Mouse (Mus musculus): ENCODE measurements around the gene Pcdh17. TPM values are rescaled to one million over a fixed set of nuclear protein-coding genes. Genes with fewer than 3 reads are reported as not detected.

The Pcdh17 gene
- polyA plus RNA-seq, 1 experiment from 2014 or later = 32.3 TPM

DNA sequence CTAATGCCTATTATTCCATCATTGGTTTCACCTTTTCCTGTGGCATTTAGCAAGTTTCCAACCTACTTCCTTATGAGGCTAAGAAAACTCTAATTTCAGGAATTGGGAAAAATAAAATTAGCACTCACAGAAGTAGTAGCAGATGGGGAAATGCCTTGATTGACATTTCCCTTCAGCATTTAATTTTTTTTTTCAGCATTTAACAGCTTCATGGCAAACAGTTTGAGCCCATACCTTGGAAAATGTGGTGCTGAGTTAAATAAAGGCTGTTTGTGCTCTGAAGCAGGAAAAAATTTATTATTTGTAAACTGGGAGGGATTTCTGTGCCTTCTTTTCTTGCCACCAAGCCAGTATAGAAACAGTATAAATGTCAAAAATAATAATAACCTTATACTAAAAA, 91.9 kb downstream of the Pcdh17 start:
- Histone ChIP-seq H3K4me1 (ENCODE audit: control insufficient read depth, insufficient read depth, low read length) (no peaks in the 10 kb centered on the region; the same call in 1 of the 2 replicates), H3K27me3 (ENCODE audit: control insufficient read depth, insufficient read depth, low read length) (no peaks in the 10 kb centered on the region), H3K4me2 (ENCODE audit: low read length) (no peak overlapping the region), H3K9me3 (ENCODE audit: control insufficient read depth, low read length) (no peaks in the 10 kb centered on the region), H3K9ac (replicated peaks; ENCODE audit: low read length) (no peak overlapping the region), H3K27ac (replicated peaks; ENCODE audit: low read depth, low read length) (no peak overlapping the region), H3K4me3 (replicated peaks; ENCODE audit: low read depth, low read length) (no peak overlapping the region), H3K36me3 (ENCODE audit: control insufficient read depth, insufficient read depth, low read length) (0 out of 2 replicates have a peak, but pooled peaks cover 3% of the 10 kb centered on the region)
- DNase-seq = no peak
- no peak for ATAC-seq (ENCODE audit: low FRiP score, low TSS enrichment)

DNA sequence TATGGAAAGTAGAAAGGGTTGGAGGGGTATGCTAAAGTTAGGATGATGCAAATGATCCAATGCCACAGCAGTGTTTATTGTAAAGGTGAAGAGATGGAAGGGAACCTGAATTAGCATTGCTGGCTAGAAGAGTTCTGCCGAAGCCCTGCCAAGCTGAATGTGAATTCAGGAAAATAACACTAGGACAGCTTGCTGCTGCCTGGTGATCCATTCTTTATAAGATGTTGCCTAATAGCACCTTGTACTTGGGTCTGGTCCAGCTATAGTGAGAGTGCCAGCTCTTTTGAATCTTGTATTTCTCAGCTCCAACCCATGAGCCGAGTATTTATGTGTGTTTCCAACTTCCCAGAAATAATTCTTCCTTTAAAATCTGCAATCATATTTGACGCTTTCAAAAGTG, 98.5 kb downstream of the Pcdh17 start:
- Histone ChIP-seq H3K4me2 (ENCODE audit: low read length) (no peak overlapping the region), H3K4me1 (ENCODE audit: control insufficient read depth, insufficient read depth, low read length) (no peaks in the 10 kb centered on the region), H3K9me3 (ENCODE audit: control insufficient read depth, low read length) (no peaks in the 10 kb centered on the region), H3K9ac (replicated peaks; ENCODE audit: low read length) (no peak overlapping the region), H3K4me3 (replicated peaks; ENCODE audit: low read depth, low read length) (no peak overlapping the region), H3K27me3 (ENCODE audit: control insufficient read depth, insufficient read depth, low read length) (no peaks in the 10 kb centered on the region), H3K36me3 (ENCODE audit: control insufficient read depth, insufficient read depth, low read length) (0 out of 2 replicates have a peak, but pooled peaks cover 3% of the 10 kb centered on the region), H3K27ac (replicated peaks; ENCODE audit: low read depth, low read length) (no peak overlapping the region)
- ATAC-seq (ENCODE audit: low FRiP score, low TSS enrichment) = no peak
- WGBS = 91% methylated on average over 3 of the region's 3 CpGs
- DNase-seq = no peak

DNA sequence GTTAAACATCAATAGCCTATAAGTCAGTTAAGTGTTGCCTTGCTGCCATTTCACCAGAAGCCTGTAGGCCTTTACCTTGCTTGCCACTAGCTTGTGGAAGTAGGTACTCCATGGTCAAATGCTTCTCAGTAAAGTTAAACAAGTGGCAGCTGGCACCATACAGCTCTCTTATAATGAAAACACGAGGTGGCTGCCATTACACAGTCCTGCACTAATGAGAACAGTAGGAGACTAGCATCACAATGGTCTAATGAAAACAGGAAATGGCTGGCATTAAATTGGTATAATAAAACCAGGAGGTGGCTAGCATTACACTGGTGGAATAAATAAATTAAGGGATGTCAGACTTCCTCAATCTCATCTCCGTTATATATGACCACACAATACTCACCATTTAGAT, 102.6 kb downstream of the Pcdh17 start:
- no peaks in the 10 kb centered on the region for H3K4me1 ChIP-seq (ENCODE audit: control insufficient read depth, insufficient read depth, low read length)
- no peaks in the 10 kb centered on the region for H3K9me3 ChIP-seq (ENCODE audit: control insufficient read depth, low read length)
- no peaks in the 10 kb centered on the region for H3K36me3 ChIP-seq (ENCODE audit: control insufficient read depth, insufficient read depth, low read length)
- H3K27ac ChIP-seq (replicated peaks; ENCODE audit: low read depth, low read length) = no peak overlapping the region
- H3K4me2 ChIP-seq (ENCODE audit: low read length) = no peak overlapping the region
- DNase-seq (no peak), ATAC-seq (ENCODE audit: low FRiP score, low TSS enrichment) (no peak)
- H3K9ac ChIP-seq (replicated peaks; ENCODE audit: low read length) = no peak overlapping the region
- no peak overlapping the region for H3K4me3 ChIP-seq (replicated peaks; ENCODE audit: low read depth, low read length)
- H3K27me3 ChIP-seq (ENCODE audit: control insufficient read depth, insufficient read depth, low read length) = no peaks in the 10 kb centered on the region
- WGBS = 45% methylated on average over 2 of the region's 2 CpGs

DNA sequence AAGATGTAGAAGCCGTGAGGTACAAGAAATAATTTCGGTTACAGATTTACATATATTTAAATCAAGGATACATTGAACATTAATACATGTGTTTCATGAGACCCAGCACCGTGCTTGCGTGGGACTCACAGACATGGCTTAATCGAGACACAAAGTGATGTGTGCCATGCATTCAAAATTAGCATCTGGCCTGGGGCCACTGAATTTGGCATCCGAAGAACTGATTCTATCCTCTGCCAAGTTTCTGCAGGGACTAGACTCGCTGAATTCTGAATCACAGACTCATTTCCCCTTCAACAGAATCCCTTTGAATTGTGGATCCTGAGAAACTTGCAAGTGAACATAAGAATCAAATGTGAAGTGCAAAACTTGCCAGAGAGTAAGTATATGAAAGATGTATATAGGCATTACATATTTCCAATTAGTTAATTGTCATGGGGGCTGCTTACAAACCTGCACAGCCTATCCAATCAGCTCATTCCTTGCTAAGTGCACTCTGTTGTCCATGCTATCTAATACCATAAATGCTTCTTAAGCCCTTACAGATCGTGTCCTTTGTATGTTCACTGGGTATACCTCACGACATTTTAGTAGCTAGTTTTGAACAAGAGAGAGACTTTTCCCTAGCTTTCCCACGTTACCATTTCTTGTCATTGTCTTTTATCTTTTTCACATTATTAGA, 104.3 kb downstream of the Pcdh17 start:
- peak; percentile 81 for DNase-seq
- ATAC-seq (ENCODE audit: low FRiP score, low TSS enrichment) = peak; percentile 78
- Histone ChIP-seq H3K27me3 (ENCODE audit: control insufficient read depth, insufficient read depth, low read length) (no peaks in the 10 kb centered on the region), H3K9me3 (ENCODE audit: control insufficient read depth, low read length) (no peaks in the 10 kb centered on the region), H3K9ac (replicated peaks; ENCODE audit: low read length) (no peak overlapping the region), H3K4me2 (ENCODE audit: low read length) (no peak overlapping the region), H3K27ac (replicated peaks; ENCODE audit: low read depth, low read length) (no peak overlapping the region), H3K4me1 (ENCODE audit: control insufficient read depth, insufficient read depth, low read length) (no peaks in the 10 kb centered on the region), H3K4me3 (replicated peaks; ENCODE audit: low read depth, low read length) (no peak overlapping the region), H3K36me3 (ENCODE audit: control insufficient read depth, insufficient read depth, low read length) (no peaks in the 10 kb centered on the region)
- WGBS = 47% methylated on average over 10 of the region's 10 CpGs

DNA sequence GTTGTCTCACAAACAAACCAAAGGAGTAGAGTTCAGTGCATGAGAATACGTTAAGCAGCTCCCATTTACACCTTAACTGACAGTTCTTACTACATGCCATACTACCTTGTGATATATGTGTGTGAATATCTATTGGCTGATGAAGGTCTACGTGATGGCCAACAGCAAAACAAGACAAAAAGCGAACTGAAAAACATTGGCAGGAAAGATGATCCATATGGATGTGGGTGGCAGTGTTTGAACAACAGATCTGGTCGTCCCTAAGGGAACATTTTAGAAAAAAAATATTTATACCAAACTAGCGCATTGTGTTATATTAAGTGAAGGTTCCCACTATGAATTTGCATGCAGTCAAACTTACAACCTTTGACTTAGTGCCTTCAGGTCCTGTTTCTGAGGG, 108.2 kb downstream of the Pcdh17 start:
- no peak for ATAC-seq (ENCODE audit: low FRiP score, low TSS enrichment)
- Histone ChIP-seq H3K27me3 (ENCODE audit: control insufficient read depth, insufficient read depth, low read length) (no peaks in the 10 kb centered on the region), H3K4me3 (replicated peaks; ENCODE audit: low read depth, low read length) (no peak overlapping the region), H3K36me3 (ENCODE audit: control insufficient read depth, insufficient read depth, low read length) (no peaks in the 10 kb centered on the region), H3K9me3 (ENCODE audit: control insufficient read depth, low read length) (no peaks in the 10 kb centered on the region), H3K4me1 (ENCODE audit: control insufficient read depth, insufficient read depth, low read length) (no peaks in the 10 kb centered on the region), H3K27ac (replicated peaks; ENCODE audit: low read depth, low read length) (no peak overlapping the region), H3K9ac (replicated peaks; ENCODE audit: low read length) (no peak overlapping the region), H3K4me2 (ENCODE audit: low read length) (no peak overlapping the region)
- 89% methylated on average over 5 of the region's 5 CpGs for WGBS
- no peak for DNase-seq

DNA sequence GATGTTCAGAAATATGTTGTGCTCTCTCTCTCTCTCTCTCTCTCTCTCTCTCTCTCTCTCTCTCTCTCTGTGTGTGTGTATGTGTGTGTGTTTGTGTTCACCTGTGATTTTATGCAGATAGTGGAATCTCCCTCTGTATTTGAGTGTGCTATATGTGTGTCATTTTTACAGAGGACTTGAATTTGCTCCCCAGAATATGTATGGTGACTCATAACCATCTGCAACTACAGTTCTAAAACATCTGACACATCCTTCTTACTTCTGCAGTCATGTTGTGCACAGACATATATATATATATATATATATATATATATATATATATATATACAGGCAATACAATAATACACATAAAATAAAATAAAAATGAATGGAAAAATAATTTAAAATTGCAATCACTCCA, 127.7 kb downstream of the Pcdh17 start:
- Histone ChIP-seq H3K4me2 (ENCODE audit: low read length) (no peak overlapping the region), H3K27me3 (ENCODE audit: control insufficient read depth, insufficient read depth, low read length) (no peaks in the 10 kb centered on the region), H3K36me3 (ENCODE audit: control insufficient read depth, insufficient read depth, low read length) (no peaks in the 10 kb centered on the region), H3K9ac (replicated peaks; ENCODE audit: low read length) (no peak overlapping the region), H3K4me1 (ENCODE audit: control insufficient read depth, insufficient read depth, low read length) (no peaks in the 10 kb centered on the region), H3K4me3 (replicated peaks; ENCODE audit: low read depth, low read length) (no peak overlapping the region), H3K9me3 (ENCODE audit: control insufficient read depth, low read length) (no peaks in the 10 kb centered on the region), H3K27ac (replicated peaks; ENCODE audit: low read depth, low read length) (no peak overlapping the region)
- DNase-seq = no peak
- no peak for ATAC-seq (ENCODE audit: low FRiP score, low TSS enrichment)

Data from midbrain, embryonic 14.5 days (tissue).